Mouse (Mus musculus): ENCODE measurements around the gene Tmem258. TPM values are rescaled to one million over a fixed set of nuclear protein-coding genes. Genes with fewer than 3 reads are reported as not detected.

The Tmem258 gene
- total RNA-seq, 2 experiments from 2014 or later = 90.5 TPM

- intact Hi-C loops (cut with DNase I) = no loop called here
- peak in 1 of 2 experiments; percentile 56 for DNase-seq (ENCODE audit: extremely low spot score in 1 of 2, low spot score in 2 of 2)
Observed at GRCm38 (mm10) chr19:10242916-10243315, 39.1 kb downstream of the Tmem258 start.

- intact Hi-C loops (cut with DNase I) = no loop called here
- DNase-seq (ENCODE audit: extremely low spot score in 1 of 2, low spot score in 2 of 2) = peak; percentile 31 to 80
Observed at GRCm38 (mm10) chr19:10244183-10244582, 40.4 kb downstream of the Tmem258 start.

DNA sequence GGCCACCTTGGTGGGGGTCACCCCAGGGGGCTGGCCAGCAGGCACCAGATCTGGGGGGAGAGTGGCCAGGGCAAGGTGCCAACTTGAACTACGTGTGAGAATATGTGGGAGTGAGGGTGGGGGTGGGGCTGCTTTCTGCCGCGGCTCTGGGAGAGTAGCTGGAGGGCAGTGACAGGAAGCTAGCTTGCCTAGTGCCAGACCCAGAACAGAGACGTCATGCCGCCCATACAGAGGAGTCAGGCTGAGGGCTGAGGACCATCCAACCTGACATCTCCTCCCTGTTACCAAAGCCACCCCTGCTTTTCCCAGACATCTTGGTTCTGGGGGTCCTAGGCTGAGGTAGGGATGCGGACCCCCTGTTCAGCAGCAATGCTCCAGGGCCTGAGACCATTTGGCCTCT lies 43.4 kb downstream of the Tmem258 start:
- intact Hi-C loops (cut with DNase I) = no loop called here
- no peak for DNase-seq (ENCODE audit: extremely low spot score in 1 of 2, low spot score in 2 of 2)

DNA sequence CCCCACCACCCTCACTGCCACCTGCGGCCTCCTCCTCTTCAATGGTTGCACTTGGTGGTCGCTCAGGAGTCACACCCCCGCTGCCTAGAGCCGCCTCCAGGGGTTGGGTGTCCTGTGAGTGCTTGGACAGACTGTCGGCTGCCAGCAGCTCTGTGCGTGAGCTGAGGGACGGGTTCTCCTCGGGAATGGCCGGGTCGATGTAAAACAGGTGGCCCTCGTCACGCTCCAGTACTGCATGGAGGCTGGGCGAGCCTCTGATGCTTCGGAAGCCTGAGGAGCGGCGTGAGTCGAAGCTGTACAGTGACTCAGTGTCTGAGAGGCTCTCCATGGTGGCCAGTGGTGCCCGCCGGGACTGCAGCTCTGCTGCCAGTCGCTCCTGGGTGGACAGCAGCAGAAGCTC lies 44.3 kb downstream of the Tmem258 start:
- DNase-seq (ENCODE audit: extremely low spot score in 1 of 2, low spot score in 2 of 2) = no peak
- intact Hi-C loops (cut with DNase I) = no loop called here

Small RNA genes within 50 kb of the gene (microRNA-seq; reads per million reads assigned to microRNA genes)
- gene Mir6993 = 0.86 reads per million

Other genes with a start within 250 kb of the Tmem258 start
- gene Fth1, start 223.4 kb upstream of the Tmem258 start, total RNA-seq (2021) = 1,000 to 10,000 TPM; 1,579 to 1,597 TPM
- 1 to 10 TPM; 1.2 to 1.8 TPM for gene Best1, start 202.4 kb upstream of the Tmem258 start, total RNA-seq (2021)
- 10 to 100 TPM in 1 of 2 experiments, 1 to 10 TPM in 1; 9.7 to 10.9 TPM for gene Rab3il1, start 202.3 kb upstream of the Tmem258 start, total RNA-seq (2021)
- gene Fads3, start 162.4 kb upstream of the Tmem258 start, total RNA-seq (2021) = 10 to 100 TPM; 49.0 to 49.5 TPM
- 100 to 1,000 TPM; 217 to 220 TPM for gene Fads2, start 102.3 kb upstream of the Tmem258 start, total RNA-seq (2021)
- 100 to 1,000 TPM; 157 to 167 TPM for gene Fads1, start 21.1 kb upstream of the Tmem258 start, total RNA-seq (2021)
- 10 to 100 TPM in 1 of 2 experiments, 1 to 10 TPM in 1; 10.0 to 10.8 TPM for gene Fen1, start 155 bp downstream of the Tmem258 start, total RNA-seq (2021)
- gene Myrf, start 36.7 kb downstream of the Tmem258 start, total RNA-seq (2021) = 1 to 10 TPM; 5.9 to 6.6 TPM
- gene Dagla, start 100.9 kb downstream of the Tmem258 start, total RNA-seq (2021) = 10 to 100 TPM; 65.9 to 68.7 TPM
- 100 to 1,000 TPM; 240 to 248 TPM for gene Syt7, start 185.1 kb downstream of the Tmem258 start, total RNA-seq (2021)